Mouse (Mus musculus): ENCODE data around the gene Lgals7.
"Not testable (repeated sequence)": the region's sequence is repeated elsewhere in the genome, so short reads cannot be mapped to it uniquely, and the experiment has no call there.

Lgals7 gene

GRCm38 (mm10) chr7:28877155-28877554 lies 13.5 kb downstream of the Lgals7 start:
- DNase-seq (ENCODE audit: low spot score in 2 of 2): no peak

GRCm38 (mm10) chr7:28877856-28878255 lies 14.2 kb downstream of the Lgals7 start:
- no peak for DNase-seq (ENCODE audit: low spot score in 2 of 2)

GRCm38 (mm10) chr7:28879606-28880005 lies 16.0 kb downstream of the Lgals7 start:
- DNase-seq (ENCODE audit: low spot score in 2 of 2): no peak

GRCm38 (mm10) chr7:28880554-28880953 lies 16.9 kb downstream of the Lgals7 start:
- DNase-seq (ENCODE audit: low spot score in 2 of 2): no peak

- DNase-seq (ENCODE audit: low spot score in 2 of 2): no peak
These were observed 17.5 kb downstream of the Lgals7 start, which contains the start of gene Capn12 for GRCm38 (mm10) chr7:28881199-28881598. Gene Capn12 (plus strand): TSS chr7:28881422.

- no peak for DNase-seq (ENCODE audit: low spot score in 2 of 2)
These were observed 19.4 kb downstream of the Lgals7 start for GRCm38 (mm10) chr7:28883039-28883438.

GRCm38 (mm10) chr7:28883704-28884103 lies 20.1 kb downstream of the Lgals7 start:
- not testable (repeated sequence) for DNase-seq (ENCODE audit: low spot score in 2 of 2)

GRCm38 (mm10) chr7:28886486-28886885 lies 22.8 kb downstream of the Lgals7 start:
- no peak for DNase-seq (ENCODE audit: low spot score in 2 of 2)

GRCm38 (mm10) chr7:28888701-28889161 lies 25.1 kb downstream of the Lgals7 start:
- no peak for DNase-seq (ENCODE audit: low spot score in 2 of 2)

GRCm38 (mm10) chr7:28892601-28893000 lies 28.9 kb downstream of the Lgals7 start:
- DNase-seq (ENCODE audit: low spot score in 2 of 2): no peak

- DNase-seq (ENCODE audit: low spot score in 2 of 2): no peak
These were observed 30.1 kb downstream of the Lgals7 start for GRCm38 (mm10) chr7:28893643-28894265.

- DNase-seq (ENCODE audit: low spot score in 2 of 2): no peak
These were observed 31.3 kb downstream of the Lgals7 start for GRCm38 (mm10) chr7:28894942-28895341.

GRCm38 (mm10) chr7:28897661-28898060 lies 34.0 kb downstream of the Lgals7 start:
- DNase-seq (ENCODE audit: low spot score in 2 of 2): no peak

GRCm38 (mm10) chr7:28899972-28900371 lies 36.3 kb downstream of the Lgals7 start:
- no peak for DNase-seq (ENCODE audit: low spot score in 2 of 2)

- DNase-seq (ENCODE audit: low spot score in 2 of 2): no peak
These were observed 37.9 kb downstream of the Lgals7 start for GRCm38 (mm10) chr7:28901311-28902125.

GRCm38 (mm10) chr7:28902180-28902579 lies 38.5 kb downstream of the Lgals7 start:
- DNase-seq (ENCODE audit: low spot score in 2 of 2): no peak

- no peak for DNase-seq (ENCODE audit: low spot score in 2 of 2)
These were observed 39.2 kb downstream of the Lgals7 start for GRCm38 (mm10) chr7:28902809-28903208.

- DNase-seq (ENCODE audit: low spot score in 2 of 2): no peak
These were observed 40.1 kb downstream of the Lgals7 start for GRCm38 (mm10) chr7:28903778-28904177.

- DNase-seq (ENCODE audit: low spot score in 2 of 2): no peak
These were observed 43.5 kb downstream of the Lgals7 start for GRCm38 (mm10) chr7:28907195-28907594.

- no peak for DNase-seq (ENCODE audit: low spot score in 2 of 2)
These were observed 48.0 kb downstream of the Lgals7 start for GRCm38 (mm10) chr7:28911632-28912031.

GRCm38 (mm10) chr7:28913171-28913570 lies 49.5 kb downstream of the Lgals7 start:
- DNase-seq (ENCODE audit: low spot score in 2 of 2): no peak
